In the genomic region with DNA sequence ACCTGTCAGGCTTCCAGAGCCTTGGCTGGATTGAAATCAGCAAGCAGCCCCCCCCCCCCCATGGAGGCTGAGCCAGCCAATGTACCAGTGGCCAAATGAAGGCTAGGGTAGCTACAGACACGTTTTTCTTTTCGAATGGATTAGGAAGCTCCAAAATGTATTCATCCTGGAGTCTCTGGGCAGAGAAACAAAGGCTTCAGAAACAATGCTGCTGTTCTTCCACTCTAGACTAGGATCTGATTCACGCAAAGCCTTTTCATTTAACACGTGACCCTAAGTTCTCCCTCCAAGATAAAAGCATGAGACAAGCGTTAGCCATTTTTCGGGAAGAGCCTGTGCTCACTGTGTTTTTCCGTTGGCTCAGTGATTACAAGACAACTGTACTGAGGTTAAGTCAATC, we compare ENCODE assay signal across 21 mouse cellular contexts.
A peak's percentile ranks its signal among the peaks of the same experiment; 100 is the strongest.
DNase-seq lines count a peak whose midpoint lies in the region; ATAC-seq lines count a peak whose summit lies in the region.
"Had no signal": no experiment of that assay in that cellular context is flagged by ENCODE, and none has a peak within 500 bp of the region (broad histone marks: within the 10 kb centered on the region; RNA-seq: fewer than 3 reads in every experiment).

No protein-coding gene starts in this region.

- H3K4me1 ChIP-seq in forebrain, embryonic 13.5 days = peaks cover 6% of the 10 kb centered on the region; the same call in 1 of the 2 replicates
- H3K4me1 ChIP-seq in midbrain, embryonic 13.5 days (replicated peaks) = peaks cover 15% of the 10 kb centered on the region
- H3K4me1 ChIP-seq: embryonic facial prominence, embryonic 13.5 days; kidney, embryonic 15.5 days; limb, embryonic 15.5 days; liver, embryonic 15.5 days; stomach, embryonic 15.5 days had no signal

- 9% methylated on average over 7 of the region's 7 CpGs for WGBS in forebrain, embryonic 13.5 days
- WGBS in midbrain, embryonic 13.5 days = 5% methylated on average over 7 of the region's 7 CpGs

- H3K4me3 ChIP-seq in forebrain, embryonic 13.5 days = no peak overlapping the region
- no peak overlapping the region for H3K4me3 ChIP-seq in midbrain, embryonic 13.5 days (replicated peaks)
- H3K4me3 ChIP-seq: embryonic facial prominence, embryonic 13.5 days; heart, adult 2 months; kidney, embryonic 15.5 days; limb, embryonic 15.5 days; liver, embryonic 15.5 days; stomach, embryonic 15.5 days had no signal

- ATAC-seq in forebrain, embryonic 13.5 days = no peak
- ATAC-seq in midbrain, embryonic 13.5 days = 0 out of 2 replicates have a peak, but pooled peaks have one; percentile 24
- ATAC-seq: intestine, embryonic 16.5 days had no signal

- H3K27ac ChIP-seq in forebrain, embryonic 13.5 days = peak overlapping the region; percentile 49; the same call in 1 of the 2 replicates
- peak overlapping the region; percentile 37; the same call in 1 of the 2 replicates for H3K27ac ChIP-seq in midbrain, embryonic 13.5 days
- H3K27ac ChIP-seq: embryonic facial prominence, embryonic 13.5 days; heart, adult 2 months; kidney, embryonic 15.5 days; limb, embryonic 15.5 days; liver, embryonic 15.5 days; stomach, embryonic 15.5 days had no signal

- no peak overlapping the region for H3K4me2 ChIP-seq in forebrain, embryonic 13.5 days
- no peak overlapping the region for H3K4me2 ChIP-seq in midbrain, embryonic 13.5 days (replicated peaks)
- H3K4me2 ChIP-seq: embryonic facial prominence, embryonic 13.5 days; kidney, embryonic 15.5 days; limb, embryonic 15.5 days; liver, embryonic 15.5 days; stomach, embryonic 15.5 days had no signal

- H3K9me3 ChIP-seq in forebrain, embryonic 13.5 days (replicated peaks) = no peaks in the 10 kb centered on the region
- no peaks in the 10 kb centered on the region for H3K9me3 ChIP-seq in midbrain, embryonic 13.5 days
- H3K9me3 ChIP-seq: embryonic facial prominence, embryonic 13.5 days; kidney, embryonic 15.5 days; limb, embryonic 15.5 days; liver, embryonic 15.5 days; stomach, embryonic 15.5 days had no signal

- DNase-seq in kidney, postnatal 10 days = peak; percentile 2
- DNase-seq in kidney, adult 18-20 months = no peak
- DNase-seq in ZHBTc4 (ENCODE audit: low read depth, low spot score) = peak; percentile 33
- no peak for DNase-seq in left cerebral cortex, postnatal 36 days (ENCODE audit: low spot score in 2 of 2)
- no peak for DNase-seq in adrenal gland, postnatal 14 days
- DNase-seq: adrenal gland, adult 2 months; B cell, adult 2 months; cerebellum, adult 9-10 months; gastrocnemius, postnatal 25 days; heart, adult 2 months; heart, postnatal 4 days; right cerebral cortex, postnatal 25 days; thymus, adult 18-20 months had no signal

- no peak overlapping the region for H3K9ac ChIP-seq in forebrain, embryonic 13.5 days
- H3K9ac ChIP-seq in midbrain, embryonic 13.5 days (replicated peaks) = no peak overlapping the region
- H3K9ac ChIP-seq: embryonic facial prominence, embryonic 13.5 days; kidney, embryonic 15.5 days; limb, embryonic 15.5 days; liver, embryonic 15.5 days; stomach, embryonic 15.5 days had no signal

- H3K27me3 ChIP-seq in forebrain, embryonic 13.5 days = no peaks in the 10 kb centered on the region
- H3K27me3 ChIP-seq in midbrain, embryonic 13.5 days = no peaks in the 10 kb centered on the region
- H3K27me3 ChIP-seq: embryonic facial prominence, embryonic 13.5 days; kidney, embryonic 15.5 days; limb, embryonic 15.5 days; liver, embryonic 15.5 days; stomach, embryonic 15.5 days had no signal

- H3K36me3 ChIP-seq in forebrain, embryonic 13.5 days (ENCODE audit: poor library complexity, severe bottlenecking) = no peaks in the 10 kb centered on the region
- H3K36me3 ChIP-seq in midbrain, embryonic 13.5 days = peaks cover 14% of the 10 kb centered on the region
- H3K36me3 ChIP-seq: limb, embryonic 15.5 days; liver, embryonic 15.5 days had no signal

- intact Hi-C loops in left cerebral cortex, postnatal 36 days (cut with DNase I) = no loop called here

Comparison
In these comparisons a context has a peak if more than half of its experiments do, and no peak if none do; other contexts are left out.
1. DNase-seq: peak in kidney, postnatal 10 days (single experiment) and ZHBTc4 (single experiment); none in kidney, adult 18-20 months (single experiment), left cerebral cortex, postnatal 36 days (0 of 2) and adrenal gland, postnatal 14 days (single experiment).